Mouse (Mus musculus): ENCODE results near the gene Rhobtb1.

DNA sequence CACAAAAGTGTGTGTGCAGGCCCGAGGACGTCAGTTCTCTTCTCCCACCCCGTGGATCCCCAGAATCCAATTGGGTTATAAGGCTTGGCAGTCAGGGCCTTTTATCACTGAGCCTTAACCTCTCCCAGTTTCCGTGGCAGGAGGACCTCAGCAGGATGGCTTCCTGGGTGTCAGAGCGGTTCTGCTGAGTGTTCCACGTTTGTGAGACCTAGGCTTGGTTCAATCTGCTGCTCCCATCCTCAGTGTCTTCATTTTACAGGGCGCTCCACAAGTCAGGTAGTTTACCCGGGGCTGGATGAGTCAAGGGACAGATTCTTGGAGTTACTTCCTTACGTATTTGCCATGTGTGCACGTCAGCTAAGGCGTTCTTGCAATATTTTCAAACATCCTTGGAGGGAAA, 182.0 kb downstream of the Rhobtb1 start:
- no peak for TF ChIP-seq CTCF (IDR thresholded peaks at IDR 0.05; ENCODE audit: extremely low read depth, insufficient read depth, insufficient read length, insufficient replicate concordance)
- TF ChIP-seq POLR2A (IDR thresholded peaks at IDR 0.05; ENCODE audit: low read depth, low read length) = no peak
